Mouse (Mus musculus) bone marrow macrophage, adult 2 months (primary cell): ENCODE data around the gene Nxpe5.

Source experiments
- CTCF ChIP-seq: IDR thresholded peaks from 2 replicates; pipeline ENCODE4 v1.5.1; 2012; ENCODE audit warnings: low read depth, mild to moderate bottlenecking, low read length, moderate library complexity
- POLR2A ChIP-seq: IDR thresholded peaks from 2 replicates; pipeline ENCODE4 v1.6.1; 2012; ENCODE audit warnings: mild to moderate bottlenecking, low read depth, low read length, borderline replicate concordance

DNA sequence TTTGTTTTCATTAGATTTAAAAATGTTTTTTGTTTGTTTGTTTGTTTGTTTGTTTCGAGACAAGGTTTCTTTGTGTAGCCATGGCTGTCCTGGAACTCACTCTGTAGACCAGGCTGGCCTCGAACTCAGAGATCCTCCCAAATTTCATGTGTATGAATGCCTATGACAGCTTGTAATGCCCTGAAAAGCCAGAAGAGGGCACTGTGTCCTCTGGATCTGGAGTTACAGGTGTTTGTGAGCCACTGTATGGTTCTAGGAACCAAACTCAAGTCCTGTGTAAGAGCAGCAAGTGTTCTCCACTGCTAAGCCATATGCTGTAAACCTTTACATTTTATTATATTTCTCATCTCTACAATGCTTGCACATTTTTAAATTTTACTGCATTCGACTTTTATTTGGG, 62.2 kb downstream of the Nxpe5 start:
- TF ChIP-seq CTCF (no peak), POLR2A (no peak)
